Mouse (Mus musculus): ENCODE measurements around the gene Catsperg1. TPM values are rescaled to one million over a fixed set of nuclear protein-coding genes. Genes with fewer than 3 reads are reported as not detected.
A peak's percentile ranks its signal among the peaks of the same experiment; 100 is the strongest.
"Not testable (repeated sequence)": the region's sequence is repeated elsewhere in the genome, so short reads cannot be mapped to it uniquely, and the experiment has no call there.

The Catsperg1 gene
- total RNA-seq, 2 experiments from 2014 or later, result 0.31 to 0.51 TPM

DNA sequence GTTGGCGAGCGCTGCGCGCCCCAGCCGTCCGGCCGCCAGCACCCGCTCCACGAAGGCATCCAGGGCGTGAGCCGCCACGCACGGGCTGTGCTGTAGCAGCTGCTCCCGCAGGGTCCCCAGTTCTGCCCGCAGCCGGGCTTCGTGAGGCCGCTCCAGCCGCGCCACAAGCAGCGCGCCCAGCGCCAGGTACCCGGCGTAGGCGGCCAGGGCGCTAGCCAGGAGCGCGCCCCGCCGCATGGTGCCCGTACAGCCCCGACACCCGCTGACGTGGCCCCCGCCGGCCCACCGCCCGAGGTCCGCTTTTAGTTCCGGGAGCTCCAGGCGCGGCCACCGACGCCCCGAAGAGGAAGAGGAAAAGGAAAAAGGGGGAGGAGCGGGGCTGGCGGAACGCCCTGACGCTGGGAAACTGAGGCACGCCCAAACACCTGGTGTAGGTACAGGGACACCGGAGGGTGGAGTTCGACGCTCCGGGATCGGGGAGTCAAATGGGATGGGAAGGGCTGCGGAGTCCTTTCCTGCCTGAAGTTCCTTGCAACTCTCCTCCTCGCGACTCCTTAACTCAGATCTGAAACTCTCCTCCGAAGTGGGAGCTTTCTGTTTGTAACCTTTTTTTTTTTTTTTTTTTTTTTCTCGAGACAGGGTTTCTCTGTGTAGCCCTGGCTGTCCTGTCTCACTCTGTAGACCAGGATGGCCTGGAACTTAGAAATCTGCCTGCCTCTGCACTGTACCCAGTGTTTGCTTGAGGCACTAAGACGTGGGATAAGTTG, 18.6 kb upstream of the Catsperg1 start, which contains the start of gene Kcnk6:
Kcnk6 (minus strand) TSS at position 269 of the 767 bp plus-strand sequence.
- DNase-seq, result peak; percentile 70 to 77
- intact Hi-C loops (cut with DNase I), result loop anchor here (5.0 to 10.0 kb wide), 4 partner anchors 50 to 468 kb away; partner anchors contain the start of genes Eif3k, Map4k1, Nfkbib and Psmd8

GRCm38 (mm10) chr7:29231517-29231916, 17.7 kb upstream of the Catsperg1 start:
- intact Hi-C loops (cut with DNase I), result loop anchor here (5.0 to 10.0 kb wide), 4 partner anchors 49 to 467 kb away; partner anchors contain the start of genes Eif3k, Map4k1, Nfkbib and Psmd8
- DNase-seq, result no peak

GRCm38 (mm10) chr7:29230560-29230959, 16.7 kb upstream of the Catsperg1 start:
- intact Hi-C loops (cut with DNase I), result loop anchor here (5.0 to 10.0 kb wide), 4 partner anchors 48 to 466 kb away; partner anchors contain the start of genes Eif3k, Map4k1, Nfkbib and Psmd8
- DNase-seq, result no peak

DNA sequence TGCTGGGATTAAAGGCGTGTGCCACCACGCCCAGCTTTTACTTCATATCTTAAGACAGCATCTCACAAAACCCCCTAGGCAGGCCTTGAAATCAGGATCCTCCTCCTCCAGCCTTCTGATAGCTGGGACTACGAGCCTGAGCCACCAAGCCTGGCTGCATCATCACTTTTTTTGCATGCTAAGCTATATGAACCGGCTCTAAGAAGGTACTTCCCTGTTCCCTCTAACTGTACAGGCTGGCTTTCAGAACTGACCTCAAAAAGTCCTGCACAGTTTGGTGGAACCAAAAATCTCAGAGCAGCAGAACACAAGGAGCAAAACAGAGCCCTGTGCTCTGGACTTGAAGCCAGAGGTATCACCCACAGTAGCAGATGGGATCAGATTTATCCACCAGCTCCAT, 14.4 kb upstream of the Catsperg1 start:
- intact Hi-C loops (cut with DNase I), result no loop called here
- no peak for DNase-seq

DNA sequence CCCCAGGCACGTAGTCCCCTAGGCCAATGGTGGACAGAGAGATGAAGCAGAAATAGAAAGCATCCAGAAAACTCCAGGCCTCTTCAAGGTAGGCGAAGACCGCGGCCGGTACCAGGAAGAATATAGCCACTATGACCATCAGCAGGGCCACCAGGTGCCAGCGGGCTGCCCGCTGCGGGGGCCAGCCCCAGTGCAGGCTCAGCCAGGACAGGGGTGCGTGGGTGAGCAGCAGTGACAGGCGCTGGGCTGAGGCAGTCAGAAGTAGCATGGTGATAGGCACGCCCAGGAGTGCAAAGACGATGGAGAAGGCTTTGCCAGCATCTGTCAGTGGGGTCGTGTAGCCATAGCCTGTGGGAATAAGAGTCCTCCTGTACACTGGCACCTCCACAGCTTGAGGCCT, 11.7 kb upstream of the Catsperg1 start:
- intact Hi-C loops (cut with DNase I), result no loop called here
- DNase-seq, result no peak

DNA sequence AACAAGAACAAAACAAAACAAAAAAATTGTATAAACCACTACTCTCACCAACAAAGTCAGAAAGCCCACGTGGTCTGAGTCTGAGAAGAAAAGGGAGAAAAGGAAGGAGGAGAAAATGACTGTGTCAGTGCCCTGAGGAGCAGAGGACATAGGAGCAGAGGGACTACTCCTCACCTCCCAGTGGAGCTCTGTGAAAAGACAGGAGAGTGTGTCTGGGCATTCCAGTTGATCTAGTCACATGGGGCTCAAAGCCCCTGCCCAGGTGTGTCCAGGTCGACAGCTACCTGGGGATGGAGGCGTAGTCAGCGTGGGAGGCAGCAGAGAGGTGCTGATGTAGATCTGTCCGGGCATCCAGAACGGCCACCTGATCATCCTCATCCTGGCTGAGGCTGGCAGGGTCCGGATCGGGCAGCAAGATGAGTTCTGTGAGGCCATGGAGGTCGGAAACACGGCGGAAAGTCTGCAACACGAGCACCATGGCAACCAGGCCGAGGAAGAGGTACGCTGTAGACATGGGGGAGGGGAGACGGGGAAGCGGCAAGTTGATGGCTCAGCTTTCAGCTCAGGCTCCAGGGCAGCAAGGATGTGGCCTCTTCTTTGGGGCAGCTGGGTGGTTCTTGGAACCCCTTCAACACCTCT, 11.0 kb upstream of the Catsperg1 start:
- DNase-seq, result no peak
- intact Hi-C loops (cut with DNase I), result no loop called here

DNA sequence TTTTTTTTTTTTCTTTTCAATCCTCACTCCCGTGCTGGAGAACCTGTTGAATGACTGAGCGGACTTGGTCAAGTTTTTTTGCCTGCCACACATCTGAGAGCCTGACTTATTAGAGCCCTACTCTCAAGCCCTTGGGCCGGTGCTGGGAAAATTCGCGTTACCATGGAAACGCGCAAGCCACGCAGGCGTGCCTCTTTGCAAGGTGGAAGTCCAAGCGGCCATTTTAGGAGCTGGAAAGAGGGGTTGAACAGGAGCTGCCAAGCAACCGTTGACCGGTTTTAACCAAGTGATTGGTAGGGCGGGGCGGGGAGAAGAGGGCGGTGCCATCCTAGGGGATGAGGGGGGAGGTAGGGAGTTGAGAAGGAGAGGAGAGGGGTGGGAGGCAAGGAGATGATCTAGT, 1.0 kb upstream of the Catsperg1 start:
- no peak for DNase-seq
- intact Hi-C loops (cut with DNase I), result no loop called here

DNA sequence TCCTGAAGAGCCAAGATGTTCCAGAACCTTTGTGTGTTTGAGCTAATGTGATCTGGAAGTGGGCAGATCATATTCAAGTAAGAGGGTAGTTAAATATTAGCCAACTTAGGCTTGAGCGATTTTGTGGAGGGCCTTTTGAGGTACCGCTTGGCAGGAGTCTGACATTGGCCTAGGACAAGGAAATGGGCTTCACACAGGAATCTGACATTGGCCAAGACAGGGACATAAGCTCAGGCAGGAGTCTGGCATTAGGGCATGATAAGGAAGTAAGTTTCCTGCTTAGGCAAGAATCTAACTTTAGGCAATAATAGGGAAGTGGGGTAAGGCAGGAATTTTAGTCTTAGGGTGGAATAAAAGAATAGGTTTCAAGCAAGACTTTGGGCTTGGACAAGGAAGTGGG, 401 bp upstream of the Catsperg1 start:
- DNase-seq, result no peak
- intact Hi-C loops (cut with DNase I), result no loop called here

- intact Hi-C loops (cut with DNase I), result not testable (repeated sequence)
Measured at GRCm38 (mm10) chr7:29212775-29213560, 867 bp downstream of the Catsperg1 start.

DNA sequence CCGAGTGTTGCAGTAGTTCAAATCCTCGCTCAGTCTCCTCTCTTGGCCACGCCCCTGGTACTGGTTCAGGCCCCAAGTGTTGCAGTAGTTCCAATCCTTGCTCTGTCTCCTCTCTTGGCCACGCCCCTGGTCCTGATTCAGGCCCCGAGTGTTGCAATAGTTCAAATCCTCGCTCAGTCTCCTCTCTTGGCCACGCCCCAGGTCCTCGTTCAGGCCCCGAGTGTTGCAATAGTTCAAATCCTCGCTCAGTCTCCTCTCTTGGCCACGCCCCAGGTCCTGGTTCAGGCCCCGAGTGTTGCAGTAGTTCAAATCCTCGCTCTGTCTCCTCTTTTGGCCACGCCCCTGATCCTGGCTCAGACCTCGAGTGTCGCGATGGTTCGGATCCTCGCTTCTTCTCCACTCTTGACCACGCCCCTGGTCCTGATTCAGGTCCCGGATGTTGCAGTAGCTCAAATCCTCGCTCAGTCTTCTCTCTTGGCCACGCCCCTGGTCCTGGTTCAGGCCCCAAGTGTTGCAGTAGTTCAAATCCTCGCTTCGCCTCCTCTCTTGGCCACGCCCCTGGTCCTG, 1.6 kb downstream of the Catsperg1 start:
- no peak for DNase-seq
- intact Hi-C loops (cut with DNase I), result no loop called here

More at GRCm38 (mm10) chr7:29212775-29213560, 867 bp downstream of the Catsperg1 start:
- not testable (repeated sequence) for DNase-seq

- peak; percentile 86 to 87 for DNase-seq
- intact Hi-C loops (cut with DNase I), result no loop called here
Measured at GRCm38 (mm10) chr7:29211415-29212198, 2.2 kb downstream of the Catsperg1 start.

DNA sequence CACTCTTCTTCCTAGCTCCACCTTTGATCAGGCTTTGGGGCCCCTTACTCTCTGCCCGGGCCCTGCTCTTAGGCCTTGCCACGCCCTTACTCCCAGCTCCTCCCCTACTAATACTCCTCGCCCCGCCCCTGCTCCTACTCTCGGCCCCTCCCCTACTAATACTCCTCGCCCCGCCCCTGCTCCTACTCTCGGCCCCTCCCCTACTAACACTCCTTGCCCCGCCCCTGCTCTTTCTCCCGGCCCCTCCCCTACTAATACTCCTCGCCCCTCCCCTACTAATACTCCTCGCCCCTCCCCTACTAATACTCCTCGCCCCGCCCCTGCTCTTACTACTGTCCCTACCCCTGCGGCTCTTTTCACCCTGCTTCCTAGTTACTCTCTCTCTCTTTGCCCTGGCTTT, 2.8 kb downstream of the Catsperg1 start:
- peak in 1 of 2 experiments; percentile 44 for DNase-seq
- intact Hi-C loops (cut with DNase I), result not testable (repeated sequence)

DNA sequence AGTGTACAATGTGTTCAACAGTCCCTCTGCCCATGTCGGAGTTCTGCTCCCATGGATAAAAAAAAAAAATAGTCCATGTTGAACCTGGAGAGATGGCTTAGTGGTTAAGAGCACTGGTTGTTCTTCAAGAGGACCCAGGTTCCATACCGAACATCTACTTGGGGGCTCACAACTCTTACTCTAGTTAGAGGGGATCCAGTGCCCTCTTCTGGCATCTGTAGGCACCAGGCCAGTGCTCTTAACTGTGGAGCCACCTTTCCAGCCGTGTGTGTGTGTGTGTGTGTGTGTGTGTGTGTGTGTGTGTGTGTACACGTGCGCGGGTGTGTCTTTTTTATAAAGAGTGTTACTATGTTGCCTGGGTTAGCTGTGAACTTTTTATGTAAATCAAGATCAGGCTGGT, 11.3 kb downstream of the Catsperg1 start:
- intact Hi-C loops (cut with DNase I), result no loop called here

DNA sequence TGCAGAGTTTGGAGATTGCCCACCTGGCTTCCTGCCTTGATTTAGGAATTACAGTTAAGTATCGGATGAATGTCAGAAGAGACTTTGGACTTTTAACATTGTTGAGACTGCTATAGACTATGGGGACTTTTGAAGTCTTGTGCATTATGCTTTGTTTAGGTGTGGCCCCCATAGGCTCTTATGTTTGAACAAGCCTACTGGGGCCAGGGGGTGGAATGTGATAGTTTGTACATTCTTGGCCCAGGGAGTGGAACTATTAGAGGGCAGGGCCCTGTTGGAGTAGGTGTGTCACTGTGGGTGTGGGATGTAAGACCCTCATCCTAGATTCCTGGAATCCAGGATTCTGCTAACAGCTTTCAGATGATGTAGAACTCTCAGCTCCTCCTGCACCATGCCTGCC, 19.6 kb downstream of the Catsperg1 start:
- DNase-seq; intact Hi-C loops (cut with DNase I): not testable (repeated sequence)

More for the DNA sequence above, 11.3 kb downstream of the Catsperg1 start:
- DNase-seq, result no peak

- not testable (repeated sequence) for DNase-seq
- intact Hi-C loops (cut with DNase I), result loop anchor here (2.0 to 5.0 kb wide), 3 partner anchors 51 to 115 kb away; partner anchors contain the start of gene Kcnk6
Measured at GRCm38 (mm10) chr7:29181323-29181722, 32.5 kb downstream of the Catsperg1 start.

- DNase-seq, result no peak
- intact Hi-C loops (cut with DNase I), result loop anchor here (2.0 to 5.0 kb wide), 3 partner anchors 51 to 116 kb away; partner anchors contain the start of gene Kcnk6
Measured at GRCm38 (mm10) chr7:29180854-29181236, 33.0 kb downstream of the Catsperg1 start.

GRCm38 (mm10) chr7:29180077-29180853, 33.6 kb downstream of the Catsperg1 start, which contains the start of gene Psmd8:
Gene Psmd8 (minus strand): TSS chr7:29180701.
- intact Hi-C loops (cut with DNase I), result loop anchor here (2.0 to 5.0 kb wide), 3 partner anchors 52 to 117 kb away; partner anchors contain the start of gene Kcnk6
- peak; percentile 96 for DNase-seq

DNA sequence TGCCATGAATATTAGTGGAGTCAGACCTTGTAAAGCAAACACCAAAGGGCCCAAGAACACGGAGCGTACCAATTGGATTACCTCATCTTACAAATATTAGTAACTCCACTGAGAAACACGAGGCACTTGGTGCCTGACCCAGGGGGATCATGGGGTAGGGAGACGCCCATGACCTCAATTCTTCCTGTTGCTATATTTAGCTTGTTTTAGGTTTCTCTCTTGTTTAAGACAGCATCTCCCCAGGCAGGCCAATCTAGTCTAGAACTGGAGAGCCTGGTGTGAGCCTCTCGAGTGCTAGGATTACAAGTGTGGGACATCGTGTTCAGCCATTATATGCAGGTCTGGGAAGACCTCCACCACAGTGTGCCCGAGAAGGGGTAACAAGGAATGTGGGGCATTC, 34.5 kb downstream of the Catsperg1 start:
- no peak for DNase-seq
- intact Hi-C loops (cut with DNase I), result loop anchor here (10.0 kb wide), 2 partner anchors 345 to 415 kb away; partner anchors contain the start of genes Nfkbib and Sirt2

Measured in heart, postnatal 36 days (tissue).